Mouse (Mus musculus) neural tube, embryonic 14.5 days (tissue): Measurements from ENCODE around the gene Gda. TPM values are rescaled to one million over a fixed set of nuclear protein-coding genes. Genes with fewer than 3 reads are reported as not detected.

Source experiments
- ATAC-seq: fragments of 200-750 bp; cut with Nextera tagmentation; 2 replicates; pipeline ENCODE4 v1.8.0; 2017; ENCODE audit warnings: low read depth, mild to moderate bottlenecking, moderate TSS enrichment, moderate library complexity
- H3K27ac ChIP-seq: fragments of 300-500 bp; sonication (generic); 2 replicates; pipeline ENCODE4 v1.5.1; 2014; ENCODE audit warnings: low read depth, mild to moderate bottlenecking, control low read depth, low read length, moderate library complexity, mixed read lengths
- H3K27me3 ChIP-seq: fragments of 300-500 bp; sonication (generic); 2 replicates; pipeline ENCODE4 v1.6.1; 2014; ENCODE audit warnings: low read length; ENCODE audit not compliant: control insufficient read depth, insufficient read depth
- H3K36me3 ChIP-seq: fragments of 300-500 bp; sonication (generic); 2 replicates; pipeline ENCODE4 v1.6.1; 2014; ENCODE audit warnings: low read length, mixed read lengths; ENCODE audit not compliant: control insufficient read depth, insufficient read depth
- H3K4me1 ChIP-seq: fragments of 300-500 bp; sonication (generic); 2 replicates; pipeline ENCODE4 v1.6.1; 2014; ENCODE audit warnings: low read length; ENCODE audit not compliant: control insufficient read depth, insufficient read depth
- H3K4me2 ChIP-seq: fragments of 300-500 bp; sonication (generic); 2 replicates; pipeline ENCODE4 v1.6.1; 2014; ENCODE audit warnings: mild to moderate bottlenecking, low read depth, low read length, control low read depth
- H3K4me3 ChIP-seq: fragments of 300-500 bp; sonication (generic); 2 replicates; pipeline ENCODE4 v1.5.1; 2014; ENCODE audit warnings: low read depth, low read length, control low read depth, mixed read lengths
- H3K9ac ChIP-seq: fragments of 300-500 bp; sonication (generic); replicated peaks from 2 replicates; pipeline ENCODE4 v1.6.1; 2014; ENCODE audit warnings: low read depth, mild to moderate bottlenecking, control low read depth, low read length, mixed read lengths
- H3K9me3 ChIP-seq: fragments of 300-500 bp; sonication (generic); 2 replicates; pipeline ENCODE4 v1.6.1; 2016; ENCODE audit warnings: low read length; ENCODE audit not compliant: control insufficient read depth
- WGBS: fragments of 180-500 bp; shearing (Covaris S2); extraction: QIAGEN DNeasy Blood & Tissue Kit; methylation state at CpG from one replicate; pipeline ENCODE4 v1.1.7; 2014; 5-methylcytosine and 5-hydroxymethylcytosine counted together
- polyA plus RNA-seq: library from polyadenylated mRNA; unstranded; fragments of >200 nt; fragmentation: Nextera tagmentation; extraction: Ambion mirVana; gene quantifications from 2 replicates; pipeline ENCODE4 v1.2.1, GENCODE M21; 2014

The Gda gene
- polyA plus RNA-seq = 0.60 and 0.91 TPM in 2 replicates

- ATAC-seq = no peak
- H3K9me3 ChIP-seq = no peaks in the 10 kb centered on the region; the same call in 1 of the 2 replicates
- peak within 1 kb of the TSS; percentile 39; the same call in 1 of the 2 replicates for H3K9ac ChIP-seq
- H3K27me3 ChIP-seq = peaks cover 12% of the 10 kb centered on the region
- H3K27ac ChIP-seq = no peak within 1 kb of the TSS
- peak within 1 kb of the TSS; percentile 78 for H3K4me2 ChIP-seq
- 0 out of 2 replicates have a peak, but pooled peaks cover 4% of the 10 kb centered on the region for H3K4me1 ChIP-seq
- no peaks in the 10 kb centered on the region for H3K36me3 ChIP-seq
- 83% methylated on average over 2 of the region's 2 CpGs for WGBS
- peak within 1 kb of the TSS; percentile 43 for H3K4me3 ChIP-seq
These were observed at the start of gene Gda for GRCm38 (mm10) chr19:21473345-21473744. TSS of gene Gda (minus strand) at chr19:21473445.

- no peak overlapping the region for H3K4me3 ChIP-seq
- no peaks in the 10 kb centered on the region for H3K27me3 ChIP-seq
- H3K9ac ChIP-seq = no peak overlapping the region
- no peaks in the 10 kb centered on the region for H3K36me3 ChIP-seq
- no peak overlapping the region for H3K4me2 ChIP-seq
- no peak overlapping the region for H3K27ac ChIP-seq
- no peaks in the 10 kb centered on the region for H3K9me3 ChIP-seq
- ATAC-seq = no peak
- WGBS = 87% methylated on average over 2 of the region's 2 CpGs
- no peaks in the 10 kb centered on the region for H3K4me1 ChIP-seq
These were observed 47.0 kb upstream of the Gda start for GRCm38 (mm10) chr19:21520280-21520679.

GRCm38 (mm10) chr19:21510116-21510515 lies 36.9 kb upstream of the Gda start:
- 69% methylated on average over 3 of the region's 3 CpGs for WGBS

GRCm38 (mm10) chr19:21507561-21508232 lies 34.5 kb upstream of the Gda start:
- H3K4me3 ChIP-seq = no peak overlapping the region
- WGBS = 90% methylated on average over 7 of the region's 7 CpGs
- H3K36me3 ChIP-seq = no peaks in the 10 kb centered on the region
- no peaks in the 10 kb centered on the region for H3K4me1 ChIP-seq
- no peak overlapping the region for H3K4me2 ChIP-seq
- no peaks in the 10 kb centered on the region for H3K27me3 ChIP-seq
- H3K9ac ChIP-seq = no peak overlapping the region
- ATAC-seq = no peak
- H3K27ac ChIP-seq = no peak overlapping the region
- no peaks in the 10 kb centered on the region for H3K9me3 ChIP-seq

More at GRCm38 (mm10) chr19:21510116-21510515, 36.9 kb upstream of the Gda start:
- H3K4me3 ChIP-seq = no peak overlapping the region
- H3K36me3 ChIP-seq = no peaks in the 10 kb centered on the region
- no peak; the same call in 1 of the 2 replicates for ATAC-seq
- H3K4me2 ChIP-seq = no peak overlapping the region
- H3K27me3 ChIP-seq = no peaks in the 10 kb centered on the region
- no peaks in the 10 kb centered on the region for H3K4me1 ChIP-seq
- no peak overlapping the region for H3K9ac ChIP-seq
- no peak overlapping the region for H3K27ac ChIP-seq
- H3K9me3 ChIP-seq = no peaks in the 10 kb centered on the region

GRCm38 (mm10) chr19:21507133-21507532 lies 33.9 kb upstream of the Gda start:
- no peaks in the 10 kb centered on the region for H3K4me1 ChIP-seq
- H3K9ac ChIP-seq = no peak overlapping the region
- WGBS = 86% methylated on average over 2 of the region's 2 CpGs
- no peak for ATAC-seq
- H3K4me2 ChIP-seq = no peak overlapping the region
- no peaks in the 10 kb centered on the region for H3K36me3 ChIP-seq
- H3K27ac ChIP-seq = no peak overlapping the region
- no peaks in the 10 kb centered on the region for H3K27me3 ChIP-seq
- H3K4me3 ChIP-seq = no peak overlapping the region
- no peaks in the 10 kb centered on the region for H3K9me3 ChIP-seq

GRCm38 (mm10) chr19:21504716-21505115 lies 31.5 kb upstream of the Gda start:
- Histone ChIP-seq H3K36me3 (no peaks in the 10 kb centered on the region), H3K27ac (no peak overlapping the region), H3K4me2 (no peak overlapping the region), H3K9ac (no peak overlapping the region), H3K9me3 (no peaks in the 10 kb centered on the region), H3K4me3 (no peak overlapping the region), H3K27me3 (no peaks in the 10 kb centered on the region), H3K4me1 (no peaks in the 10 kb centered on the region)
- 76% methylated on average over 2 of the region's 2 CpGs for WGBS
- no peak for ATAC-seq

- Histone ChIP-seq H3K4me3 (no peak overlapping the region), H3K4me2 (no peak overlapping the region), H3K27me3 (no peaks in the 10 kb centered on the region), H3K36me3 (no peaks in the 10 kb centered on the region), H3K27ac (no peak overlapping the region), H3K9ac (no peak overlapping the region), H3K9me3 (no peaks in the 10 kb centered on the region), H3K4me1 (no peaks in the 10 kb centered on the region)
- ATAC-seq = no peak
- 95% methylated on average over 2 of the region's 2 CpGs for WGBS
These were observed 26.2 kb upstream of the Gda start for GRCm38 (mm10) chr19:21499394-21499983.

- Histone ChIP-seq H3K4me3 (no peak overlapping the region), H3K9ac (no peak overlapping the region)
- WGBS = 79% methylated on average over 4 of the region's 4 CpGs
These were observed 22.6 kb upstream of the Gda start for GRCm38 (mm10) chr19:21495817-21496216.

GRCm38 (mm10) chr19:21493807-21494521 lies 20.7 kb upstream of the Gda start:
- H3K27ac ChIP-seq = no peak overlapping the region
- H3K27me3 ChIP-seq = no peaks in the 10 kb centered on the region
- ATAC-seq = no peak; the same call in 1 of the 2 replicates
- H3K9ac ChIP-seq = no peak overlapping the region
- H3K4me1 ChIP-seq = no peaks in the 10 kb centered on the region
- no peak overlapping the region for H3K4me2 ChIP-seq
- WGBS = 38% methylated on average over 10 of the region's 10 CpGs
- H3K36me3 ChIP-seq = no peaks in the 10 kb centered on the region
- no peaks in the 10 kb centered on the region for H3K9me3 ChIP-seq
- no peak overlapping the region for H3K4me3 ChIP-seq

More at GRCm38 (mm10) chr19:21495817-21496216, 22.6 kb upstream of the Gda start:
- no peaks in the 10 kb centered on the region for H3K36me3 ChIP-seq
- no peaks in the 10 kb centered on the region for H3K27me3 ChIP-seq
- no peak for ATAC-seq
- H3K27ac ChIP-seq = no peak overlapping the region
- no peaks in the 10 kb centered on the region for H3K9me3 ChIP-seq
- H3K4me2 ChIP-seq = no peak overlapping the region
- H3K4me1 ChIP-seq = no peaks in the 10 kb centered on the region
